Mouse (Mus musculus): ENCODE measurements around the gene Gm10720. TPM values are rescaled to one million over a fixed set of nuclear protein-coding genes. Genes with fewer than 3 reads are reported as not detected.
"Not testable (repeated sequence)": the region's sequence is repeated elsewhere in the genome, so short reads cannot be mapped to it uniquely, and the experiment has no call there.

Gm10720 gene
- polyA plus RNA-seq, 1 experiment from 2014 or later: not detected

GRCm38 (mm10) chr9:3019835-3020727 is 4.6 kb downstream of the Gm10720 start:
- not testable (repeated sequence) for H3K36me3 ChIP-seq (ENCODE audit: inconsistent target); H3K27ac ChIP-seq; H3K79me2 ChIP-seq (ENCODE audit: inconsistent target); H3K4me3 ChIP-seq (ENCODE audit: inconsistent target)
- WGBS (ENCODE audit: missing documents): 75% methylated on average over 18 of the region's 19 CpGs

- WGBS (ENCODE audit: missing documents): 73% methylated on average over 13 of the region's 13 CpGs
- H3K36me3 ChIP-seq (ENCODE audit: inconsistent target); H3K4me3 ChIP-seq (ENCODE audit: inconsistent target); H3K27ac ChIP-seq; H3K79me2 ChIP-seq (ENCODE audit: inconsistent target): not testable (repeated sequence)
Measured at GRCm38 (mm10) chr9:3022316-3023008, 7.0 kb downstream of the Gm10720 start.

GRCm38 (mm10) chr9:3023312-3023984 is 8.0 kb downstream of the Gm10720 start, which contains the start of gene Gm10718:
Gene Gm10718, plus strand, starts transcription at chr9:3023547.
- H3K79me2 ChIP-seq (ENCODE audit: inconsistent target); H3K4me3 ChIP-seq (ENCODE audit: inconsistent target); H3K36me3 ChIP-seq (ENCODE audit: inconsistent target); H3K27ac ChIP-seq: not testable (repeated sequence)
- 78% methylated on average over 13 of the region's 13 CpGs for WGBS (ENCODE audit: missing documents)

GRCm38 (mm10) chr9:3023985-3024648 is 8.7 kb downstream of the Gm10720 start:
- not testable (repeated sequence) for H3K36me3 ChIP-seq (ENCODE audit: inconsistent target); H3K27ac ChIP-seq; H3K79me2 ChIP-seq (ENCODE audit: inconsistent target); H3K4me3 ChIP-seq (ENCODE audit: inconsistent target)
- 76% methylated on average over 16 of the region's 16 CpGs for WGBS (ENCODE audit: missing documents)

- H3K36me3 ChIP-seq (ENCODE audit: inconsistent target); H3K79me2 ChIP-seq (ENCODE audit: inconsistent target); H3K4me3 ChIP-seq (ENCODE audit: inconsistent target); H3K27ac ChIP-seq: not testable (repeated sequence)
- 72% methylated on average over 12 of the region's 12 CpGs for WGBS (ENCODE audit: missing documents)
Measured at GRCm38 (mm10) chr9:3024912-3025467, 9.5 kb downstream of the Gm10720 start, which contains the start of gene Gm10717. Gene Gm10717, plus strand, starts transcription at chr9:3025417.

GRCm38 (mm10) chr9:3025653-3026052 is 10.2 kb downstream of the Gm10720 start:
- 75% methylated on average over 6 of the region's 6 CpGs for WGBS (ENCODE audit: missing documents)
- H3K27ac ChIP-seq; H3K79me2 ChIP-seq (ENCODE audit: inconsistent target); H3K4me3 ChIP-seq (ENCODE audit: inconsistent target); H3K36me3 ChIP-seq (ENCODE audit: inconsistent target): not testable (repeated sequence)

GRCm38 (mm10) chr9:3026136-3026535 is 10.7 kb downstream of the Gm10720 start:
- WGBS (ENCODE audit: missing documents): 82% methylated on average over 5 of the region's 5 CpGs
- not testable (repeated sequence) for H3K36me3 ChIP-seq (ENCODE audit: inconsistent target); H3K4me3 ChIP-seq (ENCODE audit: inconsistent target); H3K79me2 ChIP-seq (ENCODE audit: inconsistent target); H3K27ac ChIP-seq

- H3K27ac ChIP-seq: not testable (repeated sequence)
- 71% methylated on average over 9 of the region's 9 CpGs for WGBS (ENCODE audit: missing documents)
Measured at GRCm38 (mm10) chr9:3026741-3027140, 11.3 kb downstream of the Gm10720 start.

GRCm38 (mm10) chr9:3027200-3027599 is 11.7 kb downstream of the Gm10720 start:
- 80% methylated on average over 9 of the region's 9 CpGs for WGBS (ENCODE audit: missing documents)
- H3K79me2 ChIP-seq (ENCODE audit: inconsistent target); H3K36me3 ChIP-seq (ENCODE audit: inconsistent target); H3K4me3 ChIP-seq (ENCODE audit: inconsistent target); H3K27ac ChIP-seq: not testable (repeated sequence)

More at GRCm38 (mm10) chr9:3026741-3027140, 11.3 kb downstream of the Gm10720 start:
- H3K79me2 ChIP-seq (ENCODE audit: inconsistent target); H3K36me3 ChIP-seq (ENCODE audit: inconsistent target); H3K4me3 ChIP-seq (ENCODE audit: inconsistent target): not testable (repeated sequence)

- H3K79me2 ChIP-seq (ENCODE audit: inconsistent target); H3K4me3 ChIP-seq (ENCODE audit: inconsistent target); H3K36me3 ChIP-seq (ENCODE audit: inconsistent target); H3K27ac ChIP-seq: not testable (repeated sequence)
- 70% methylated on average over 16 of the region's 16 CpGs for WGBS (ENCODE audit: missing documents)
Measured at GRCm38 (mm10) chr9:3029276-3030000, 14.0 kb downstream of the Gm10720 start.

- not testable (repeated sequence) for H3K36me3 ChIP-seq (ENCODE audit: inconsistent target); H3K4me3 ChIP-seq (ENCODE audit: inconsistent target); H3K27ac ChIP-seq; H3K79me2 ChIP-seq (ENCODE audit: inconsistent target)
- 79% methylated on average over 10 of the region's 10 CpGs for WGBS (ENCODE audit: missing documents)
Measured at GRCm38 (mm10) chr9:3030677-3031318, 15.3 kb downstream of the Gm10720 start.

- not testable (repeated sequence) for H3K4me3 ChIP-seq (ENCODE audit: inconsistent target)
- 79% methylated on average over 7 of the region's 8 CpGs for WGBS (ENCODE audit: missing documents)
Measured at GRCm38 (mm10) chr9:3034299-3034698, 18.8 kb downstream of the Gm10720 start, which contains the start of gene Gm17535. Gene Gm17535, plus strand, starts transcription at chr9:3034599.

GRCm38 (mm10) chr9:3036577-3036976 is 21.1 kb downstream of the Gm10720 start, which contains the start of gene Gm10715:
Gene Gm10715, plus strand, starts transcription at chr9:3036877.
- WGBS (ENCODE audit: missing documents): 74% methylated on average over 7 of the region's 8 CpGs
- not testable (repeated sequence) for H3K36me3 ChIP-seq (ENCODE audit: inconsistent target)

More at GRCm38 (mm10) chr9:3034299-3034698, 18.8 kb downstream of the Gm10720 start, which contains the start of gene Gm17535:
- H3K27ac ChIP-seq; H3K36me3 ChIP-seq (ENCODE audit: inconsistent target); H3K79me2 ChIP-seq (ENCODE audit: inconsistent target): not testable (repeated sequence)

More at GRCm38 (mm10) chr9:3036577-3036976, 21.1 kb downstream of the Gm10720 start, which contains the start of gene Gm10715:
- H3K79me2 ChIP-seq (ENCODE audit: inconsistent target); H3K27ac ChIP-seq; H3K4me3 ChIP-seq (ENCODE audit: inconsistent target): not testable (repeated sequence)
